In the genomic region with DNA sequence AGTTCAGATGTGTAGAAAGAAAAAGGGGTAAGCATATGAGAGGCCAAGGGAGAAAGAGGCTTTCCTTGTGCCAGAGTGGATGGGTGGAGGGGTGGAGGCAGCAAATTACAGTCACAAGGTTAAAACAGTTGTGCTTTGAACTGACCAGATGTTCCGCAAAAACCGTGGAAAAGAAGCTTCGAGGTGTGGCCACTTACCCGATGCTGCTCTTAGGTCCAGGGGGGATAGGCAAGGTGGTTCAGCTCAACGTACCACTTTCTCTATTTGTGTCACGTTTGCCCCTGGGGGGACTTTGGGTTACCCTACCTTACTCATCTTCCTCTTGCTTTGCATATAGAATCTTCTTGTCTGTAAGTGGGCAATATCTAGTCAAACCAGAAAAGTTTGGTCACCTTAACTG, we compare ENCODE assay signal across 17 mouse cellular contexts.
"Had no signal": no experiment of that assay in that cellular context is flagged by ENCODE, and none has a peak within 500 bp of the region (broad histone marks: within the 10 kb centered on the region; RNA-seq: fewer than 3 reads in every experiment).

No protein-coding gene starts in this region.

- ATAC-seq: liver, embryonic 12.5 days had no signal

- H3K27ac ChIP-seq: kidney, postnatal 0 days; limb, embryonic 15.5 days; lung, embryonic 15.5 days; midbrain, embryonic 13.5 days; stomach, postnatal 0 days had no signal

- H3K9me3 ChIP-seq: limb, embryonic 12.5 days; limb, embryonic 15.5 days; liver, embryonic 12.5 days; lung, embryonic 15.5 days; megakaryocyte, embryonic 14.5 days; midbrain, embryonic 10.5 days; midbrain, embryonic 13.5 days had no signal

- H3K27me3 ChIP-seq: limb, embryonic 12.5 days; limb, embryonic 15.5 days; liver, embryonic 12.5 days; lung, embryonic 15.5 days; midbrain, embryonic 13.5 days had no signal

- DNase-seq: kidney, adult 2 months; kidney, postnatal 25 days; left cerebral cortex, postnatal 4 days; lung, adult 18-20 months; lung, postnatal 10 days; lung, postnatal 36 days; thymus, adult 2 months; thymus, postnatal 14 days had no signal

- H3K4me2 ChIP-seq: limb, embryonic 12.5 days; limb, embryonic 15.5 days; liver, embryonic 12.5 days; lung, embryonic 15.5 days; midbrain, embryonic 13.5 days had no signal

- H3K36me3 ChIP-seq: limb, embryonic 15.5 days; lung, embryonic 15.5 days had no signal

- H3K9ac ChIP-seq: limb, embryonic 12.5 days; limb, embryonic 15.5 days; liver, embryonic 12.5 days; lung, embryonic 15.5 days; midbrain, embryonic 13.5 days had no signal

- H3K4me3 ChIP-seq: limb, embryonic 12.5 days; limb, embryonic 15.5 days; liver, embryonic 12.5 days; lung, embryonic 15.5 days; megakaryocyte, embryonic 14.5 days; midbrain, embryonic 10.5 days; midbrain, embryonic 13.5 days had no signal
